Mouse (Mus musculus): Measurements from ENCODE around the gene Gm8773. TPM values are rescaled to one million over a fixed set of nuclear protein-coding genes. Genes with fewer than 3 reads are reported as not detected.
A peak's percentile ranks its signal among the peaks of the same experiment; 100 is the strongest.

Gm8773 gene
- polyA plus RNA-seq (2012; rRNA removed), result 0.30 and 0.35 TPM in 2 replicates

- no peak for TF ChIP-seq POLR2A (IDR thresholded peaks at IDR 0.05; ENCODE audit: extremely low read depth, insufficient read depth, low read length)
- Histone ChIP-seq H3K27ac (ENCODE audit: insufficient read depth, low read length) (no peak within 1 kb of the TSS), H3K4me1 (ENCODE audit: control insufficient read depth, insufficient read depth, low read length) (no peaks in the 10 kb centered on the region), H3K4me3 (ENCODE audit: insufficient read depth, low read length) (peak within 1 kb of the TSS; percentile 53)
Observed at GRCm38 (mm10) chr5:5573749-5574317, at the start of gene Gm8773. Gene Gm8773, plus strand, starts transcription at chr5:5573799.

DNA sequence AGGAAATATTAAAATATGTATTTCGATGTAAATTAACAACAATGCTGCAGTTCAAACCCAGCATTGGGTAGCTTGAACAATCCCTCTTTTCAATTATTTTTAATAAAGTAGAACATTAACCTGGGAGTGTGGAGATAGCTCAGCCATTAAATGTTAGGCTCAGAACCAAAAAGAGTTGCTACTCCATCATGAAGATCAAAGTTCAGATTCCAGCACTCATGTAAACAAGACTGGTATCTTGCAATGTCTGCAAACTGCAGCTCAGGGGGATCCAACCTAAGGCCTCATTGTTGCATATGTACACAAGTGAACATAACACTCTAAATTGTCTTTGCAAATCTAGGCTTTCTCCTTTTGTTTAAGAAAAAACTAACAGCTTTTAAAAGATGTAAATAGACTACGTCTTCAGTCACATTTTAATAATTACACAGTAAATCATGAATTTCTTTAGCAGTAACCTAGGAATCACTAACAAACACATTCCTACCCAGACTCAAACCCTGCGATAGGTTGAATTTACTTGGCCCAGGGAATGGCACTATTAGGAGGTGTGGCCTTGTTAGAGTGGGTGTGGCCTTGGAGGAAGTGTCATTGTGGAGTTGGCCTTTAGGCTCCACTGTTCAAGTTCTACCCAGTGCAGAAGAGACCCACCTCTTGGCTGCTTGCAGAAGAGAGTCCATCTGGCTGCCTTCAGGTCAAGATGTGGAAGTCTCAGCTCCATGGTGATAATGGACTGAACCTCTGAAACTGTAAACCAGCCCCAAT lies 39.8 kb upstream of the Gm8773 start:
- TF ChIP-seq CTCF (IDR thresholded peaks at IDR 0.05; ENCODE audit: extremely low read depth, insufficient read depth, low read length), result no peak
- TF ChIP-seq POLR2A (IDR thresholded peaks at IDR 0.05; ENCODE audit: extremely low read depth, insufficient read depth, low read length), result no peak
- no peak overlapping the region for H3K27ac ChIP-seq (ENCODE audit: insufficient read depth, low read length)
- no peak overlapping the region for H3K4me3 ChIP-seq (ENCODE audit: insufficient read depth, low read length)
- H3K4me1 ChIP-seq (ENCODE audit: control insufficient read depth, insufficient read depth, low read length), result no peaks in the 10 kb centered on the region

DNA sequence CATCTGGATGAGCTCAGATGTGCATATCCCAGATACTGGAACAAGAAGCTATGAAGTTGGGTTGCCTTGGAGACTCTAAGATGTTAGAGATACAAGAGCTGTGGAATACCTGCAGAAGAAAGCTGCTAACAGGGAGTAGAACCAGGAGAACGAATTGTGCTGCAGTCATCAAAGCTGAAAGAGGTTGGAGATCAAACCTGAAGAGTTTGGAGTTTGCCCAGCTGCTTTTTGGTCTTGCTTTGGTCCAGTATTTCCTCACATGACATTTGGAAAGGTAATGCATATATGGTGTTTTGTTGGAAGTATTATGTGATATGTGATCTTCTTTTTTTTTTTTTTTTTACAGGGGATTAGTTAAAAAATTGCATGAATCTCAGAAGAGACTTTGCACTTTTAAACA lies 37.5 kb upstream of the Gm8773 start:
- Histone ChIP-seq H3K4me3 (ENCODE audit: insufficient read depth, low read length) (no peak overlapping the region), H3K4me1 (ENCODE audit: control insufficient read depth, insufficient read depth, low read length) (no peaks in the 10 kb centered on the region), H3K27ac (ENCODE audit: insufficient read depth, low read length) (no peak overlapping the region)
- TF ChIP-seq POLR2A (IDR thresholded peaks at IDR 0.05; ENCODE audit: extremely low read depth, insufficient read depth, low read length) (no peak), CTCF (IDR thresholded peaks at IDR 0.05; ENCODE audit: extremely low read depth, insufficient read depth, low read length) (no peak)

GRCm38 (mm10) chr5:5539771-5540170 lies 33.8 kb upstream of the Gm8773 start:
- no peaks in the 10 kb centered on the region for H3K4me1 ChIP-seq (ENCODE audit: control insufficient read depth, insufficient read depth, low read length)
- H3K27ac ChIP-seq (ENCODE audit: insufficient read depth, low read length), result no peak overlapping the region
- no peak overlapping the region for H3K4me3 ChIP-seq (ENCODE audit: insufficient read depth, low read length)
- no peak for TF ChIP-seq CTCF (IDR thresholded peaks at IDR 0.05; ENCODE audit: extremely low read depth, insufficient read depth, low read length)
- TF ChIP-seq POLR2A (IDR thresholded peaks at IDR 0.05; ENCODE audit: extremely low read depth, insufficient read depth, low read length), result no peak

DNA sequence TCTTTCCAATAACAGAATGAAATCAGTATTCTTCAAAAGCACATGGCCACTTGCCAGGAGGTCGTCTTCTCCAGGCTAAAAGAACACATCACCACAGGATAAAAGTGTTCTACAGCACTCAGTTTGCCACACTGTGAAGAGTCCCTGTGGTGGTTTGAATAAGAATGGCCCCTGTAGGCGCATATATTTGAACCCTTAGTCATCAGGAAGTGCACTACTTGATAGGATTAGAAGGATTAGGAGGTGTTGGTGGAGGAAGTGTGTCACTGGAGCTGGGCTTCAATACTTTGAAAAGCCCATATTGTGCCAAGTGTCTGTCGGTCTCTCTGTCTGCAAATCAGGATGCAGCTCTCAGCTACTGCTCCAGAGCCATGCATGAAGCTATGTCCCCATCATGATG lies 33.2 kb upstream of the Gm8773 start:
- H3K4me1 ChIP-seq (ENCODE audit: control insufficient read depth, insufficient read depth, low read length), result no peaks in the 10 kb centered on the region
- no peak for TF ChIP-seq POLR2A (IDR thresholded peaks at IDR 0.05; ENCODE audit: extremely low read depth, insufficient read depth, low read length)
- TF ChIP-seq CTCF (IDR thresholded peaks at IDR 0.05; ENCODE audit: extremely low read depth, insufficient read depth, low read length), result no peak
- H3K4me3 ChIP-seq (ENCODE audit: insufficient read depth, low read length), result no peak overlapping the region
- no peak overlapping the region for H3K27ac ChIP-seq (ENCODE audit: insufficient read depth, low read length)

DNA sequence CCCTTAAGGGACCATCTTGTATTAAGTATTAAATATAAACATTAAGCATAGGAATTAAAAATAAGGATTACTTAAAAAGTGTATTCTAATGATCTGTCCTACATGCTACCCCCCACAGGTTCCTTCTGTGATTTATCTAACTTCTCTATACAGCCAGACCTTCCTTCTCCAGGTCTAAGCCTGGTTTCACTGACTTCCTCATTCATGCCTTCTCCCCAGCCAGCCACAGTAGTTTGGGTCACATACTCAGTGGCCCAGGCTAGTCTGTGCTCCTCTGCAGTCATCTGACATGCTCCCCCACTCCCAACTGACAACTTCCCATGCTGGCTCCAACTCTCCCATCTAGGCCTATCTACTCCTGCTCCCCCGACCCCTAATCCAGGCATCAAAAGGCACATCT lies 22.5 kb upstream of the Gm8773 start:
- no peaks in the 10 kb centered on the region for H3K4me1 ChIP-seq (ENCODE audit: control insufficient read depth, insufficient read depth, low read length)
- no peak overlapping the region for H3K4me3 ChIP-seq (ENCODE audit: insufficient read depth, low read length)
- TF ChIP-seq POLR2A (IDR thresholded peaks at IDR 0.05; ENCODE audit: extremely low read depth, insufficient read depth, low read length) (no peak), CTCF (IDR thresholded peaks at IDR 0.05; ENCODE audit: extremely low read depth, insufficient read depth, low read length) (no peak)
- H3K27ac ChIP-seq (ENCODE audit: insufficient read depth, low read length), result no peak overlapping the region

- H3K4me1 ChIP-seq (ENCODE audit: control insufficient read depth, insufficient read depth, low read length), result no peaks in the 10 kb centered on the region
- TF ChIP-seq POLR2A (IDR thresholded peaks at IDR 0.05; ENCODE audit: extremely low read depth, insufficient read depth, low read length) (peak; percentile 91), CTCF (IDR thresholded peaks at IDR 0.05; ENCODE audit: extremely low read depth, insufficient read depth, low read length) (no peak)
- H3K4me3 ChIP-seq (ENCODE audit: insufficient read depth, low read length), result peak within 1 kb of the TSS; percentile 64
- no peak within 1 kb of the TSS for H3K27ac ChIP-seq (ENCODE audit: insufficient read depth, low read length)
Observed at GRCm38 (mm10) chr5:5559079-5559740, 14.4 kb upstream of the Gm8773 start, which contains the start of gene Gtpbp10. Gene Gtpbp10, minus strand, starts transcription at chr5:5559538.

DNA sequence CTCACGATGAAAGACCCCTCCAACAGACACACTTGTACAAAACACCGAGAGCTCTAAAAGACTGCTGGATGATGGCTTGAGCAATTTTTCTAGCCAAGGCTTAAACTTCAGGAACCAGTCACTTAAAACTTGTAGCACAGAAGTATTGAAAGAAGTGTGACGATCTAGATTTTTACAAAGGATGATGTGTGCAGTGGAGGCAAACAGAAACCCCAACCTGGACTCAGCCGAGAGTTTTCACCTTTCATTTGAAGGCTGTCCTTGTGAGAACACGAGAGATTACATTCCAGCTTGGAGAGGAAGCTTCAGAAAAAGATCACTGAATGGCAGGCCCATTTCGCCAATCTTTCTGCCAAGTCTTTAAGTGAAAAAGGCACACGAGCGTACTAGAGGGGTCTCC lies 13.8 kb upstream of the Gm8773 start:
- no peak for TF ChIP-seq POLR2A (IDR thresholded peaks at IDR 0.05; ENCODE audit: extremely low read depth, insufficient read depth, low read length)
- TF ChIP-seq CTCF (IDR thresholded peaks at IDR 0.05; ENCODE audit: extremely low read depth, insufficient read depth, low read length), result no peak
- H3K4me1 ChIP-seq (ENCODE audit: control insufficient read depth, insufficient read depth, low read length), result no peaks in the 10 kb centered on the region
- H3K4me3 ChIP-seq (ENCODE audit: insufficient read depth, low read length), result peak overlapping the region; percentile 64
- no peak overlapping the region for H3K27ac ChIP-seq (ENCODE audit: insufficient read depth, low read length)

GRCm38 (mm10) chr5:5561041-5561706 lies 12.4 kb upstream of the Gm8773 start:
- Histone ChIP-seq H3K27ac (ENCODE audit: insufficient read depth, low read length) (no peak overlapping the region), H3K4me1 (ENCODE audit: control insufficient read depth, insufficient read depth, low read length) (no peaks in the 10 kb centered on the region), H3K4me3 (ENCODE audit: insufficient read depth, low read length) (no peak overlapping the region)
- no peak for TF ChIP-seq POLR2A (IDR thresholded peaks at IDR 0.05; ENCODE audit: extremely low read depth, insufficient read depth, low read length)
- TF ChIP-seq CTCF (IDR thresholded peaks at IDR 0.05; ENCODE audit: extremely low read depth, insufficient read depth, low read length), result no peak
